Mouse (Mus musculus) neural tube, embryonic 15.5 days (tissue): ENCODE measurements around the gene Psme3. TPM values are rescaled to one million over a fixed set of nuclear protein-coding genes. Genes with fewer than 3 reads are reported as not detected.
"Not testable (repeated sequence)": the region's sequence is repeated elsewhere in the genome, so short reads cannot be mapped to it uniquely, and the experiment has no call there.

Experiments used
- ATAC-seq: fragments of 200-750 bp; cut with Nextera tagmentation; 2 replicates; pipeline ENCODE4 v1.8.0; 2017; ENCODE audit warnings: mild to moderate bottlenecking, moderate TSS enrichment, moderate library complexity; ENCODE audit not compliant: low FRiP score
- H3K27ac ChIP-seq: fragments of 300-500 bp; sonication (generic); replicated peaks from 2 replicates; pipeline ENCODE4 v1.5.1; 2015; ENCODE audit warnings: mild to moderate bottlenecking, inconsistent platforms
- H3K27me3 ChIP-seq: fragments of 300-500 bp; sonication (generic); replicated peaks from 2 replicates; pipeline ENCODE4 v1.6.1; 2015; ENCODE audit warnings: inconsistent platforms
- H3K36me3 ChIP-seq: fragments of 300-500 bp; sonication (generic); 2 replicates; pipeline ENCODE4 v1.6.1; 2015; ENCODE audit warnings: inconsistent platforms
- H3K4me1 ChIP-seq: fragments of 300-500 bp; sonication (generic); 2 replicates; pipeline ENCODE4 v1.6.1; 2015; ENCODE audit warnings: inconsistent platforms
- H3K4me2 ChIP-seq: fragments of 300-500 bp; sonication (generic); 2 replicates; pipeline ENCODE4 v1.6.1; 2015; ENCODE audit warnings: inconsistent platforms, mild to moderate bottlenecking, moderate library complexity
- H3K4me3 ChIP-seq: fragments of 300-500 bp; sonication (generic); replicated peaks from 2 replicates; pipeline ENCODE4 v1.5.1; 2015; ENCODE audit warnings: mild to moderate bottlenecking, inconsistent platforms
- H3K9ac ChIP-seq: fragments of 300-500 bp; sonication (generic); replicated peaks from 2 replicates; pipeline ENCODE4 v1.6.1; 2015; ENCODE audit warnings: mild to moderate bottlenecking, inconsistent platforms
- H3K9me3 ChIP-seq: fragments of 300-500 bp; sonication (generic); replicated peaks from 2 replicates; pipeline ENCODE4 v1.6.1; 2016; ENCODE audit warnings: inconsistent platforms
- WGBS: fragments of 180-500 bp; shearing (Covaris S2); methylation state at CpG from one replicate; pipeline ENCODE4 v1.1.7; 2015; ENCODE audit warnings: mixed read lengths; 5-methylcytosine and 5-hydroxymethylcytosine counted together
- polyA plus RNA-seq: library from polyadenylated mRNA; unstranded; fragments of >200 nt; fragmentation: Nextera tagmentation; extraction: Ambion mirVana; gene quantifications from 2 replicates; pipeline ENCODE4 v1.2.1, GENCODE M21; 2015

Gene Psme3
- polyA plus RNA-seq, 1 experiment from 2014 or later = 108 TPM

- WGBS = 88% methylated on average over 8 of the region's 8 CpGs
- Histone ChIP-seq H3K4me2 (peak overlapping the region; percentile 96), H3K36me3 (peaks cover 24% of the 10 kb centered on the region), H3K9ac (peak overlapping the region; percentile 87), H3K4me3 (peak overlapping the region; percentile 74), H3K27ac (peak overlapping the region; percentile 85), H3K9me3 (no peaks in the 10 kb centered on the region), H3K4me1 (peaks cover 24% of the 10 kb centered on the region), H3K27me3 (no peaks in the 10 kb centered on the region; the same call in 1 of the 2 replicates)
- ATAC-seq = no peak
These were observed 847 bp upstream of the Psme3 start for GRCm38 (mm10) chr11:101315082-101315650.

- peaks cover 24% of the 10 kb centered on the region for H3K4me1 ChIP-seq
- H3K27me3 ChIP-seq = no peaks in the 10 kb centered on the region; the same call in 1 of the 2 replicates
- peak overlapping the region; percentile 87 for H3K9ac ChIP-seq
- WGBS = under 1% methylated on average over 17 of the region's 17 CpGs
- peak overlapping the region; percentile 96 for H3K4me2 ChIP-seq
- peak overlapping the region; percentile 85 for H3K27ac ChIP-seq
- H3K36me3 ChIP-seq = peaks cover 37% of the 10 kb centered on the region
- H3K4me3 ChIP-seq = peak overlapping the region; percentile 74
- no peaks in the 10 kb centered on the region for H3K9me3 ChIP-seq
- peak; percentile 51 for ATAC-seq
These were observed 496 bp downstream of the Psme3 start for GRCm38 (mm10) chr11:101316501-101316917.

GRCm38 (mm10) chr11:101323609-101324008 is 7.6 kb downstream of the Psme3 start:
- ATAC-seq = peak; percentile 53; the same call in 1 of the 2 replicates
- no peak overlapping the region for H3K4me3 ChIP-seq
- H3K9me3 ChIP-seq = no peaks in the 10 kb centered on the region
- H3K4me1 ChIP-seq = 0 out of 2 replicates have a peak, but pooled peaks cover under 1% of the 10 kb centered on the region
- no peaks in the 10 kb centered on the region for H3K27me3 ChIP-seq
- H3K4me2 ChIP-seq = no peak overlapping the region
- WGBS = 11% methylated on average over 4 of the region's 4 CpGs
- H3K9ac ChIP-seq = no peak overlapping the region
- H3K27ac ChIP-seq = no peak overlapping the region
- peaks cover 67% of the 10 kb centered on the region for H3K36me3 ChIP-seq

- Histone ChIP-seq H3K36me3 (peaks cover 56% of the 10 kb centered on the region), H3K27ac (no peak within 1 kb of the TSS), H3K4me2 (no peak within 1 kb of the TSS), H3K27me3 (no peaks in the 10 kb centered on the region), H3K9ac (no peak within 1 kb of the TSS), H3K4me1 (0 out of 2 replicates have a peak, but pooled peaks cover 7% of the 10 kb centered on the region), H3K9me3 (no peaks in the 10 kb centered on the region), H3K4me3 (no peak within 1 kb of the TSS)
- no peak for ATAC-seq
- WGBS = 94% methylated on average over 5 of the region's 5 CpGs
These were observed 8.8 kb downstream of the Psme3 start, which contains the start of gene Aoc2 for GRCm38 (mm10) chr11:101324763-101325162. Aoc2 (plus strand) TSS chr11:101325063.

GRCm38 (mm10) chr11:101325201-101325600 is 9.2 kb downstream of the Psme3 start:
- H3K4me1 ChIP-seq, ATAC-seq, H3K27ac ChIP-seq, H3K27me3 ChIP-seq, H3K4me3 ChIP-seq, H3K9ac ChIP-seq, H3K9me3 ChIP-seq, H3K4me2 ChIP-seq: not testable (repeated sequence)
- 93% methylated on average over 11 of the region's 11 CpGs for WGBS
- peaks cover 52% of the 10 kb centered on the region for H3K36me3 ChIP-seq

GRCm38 (mm10) chr11:101326147-101326546 is 10.1 kb downstream of the Psme3 start:
- no peak overlapping the region for H3K4me3 ChIP-seq
- H3K9ac ChIP-seq = no peak overlapping the region
- no peak overlapping the region for H3K4me2 ChIP-seq
- no peak overlapping the region for H3K27ac ChIP-seq
- 86% methylated on average over 11 of the region's 11 CpGs for WGBS
- no peak for ATAC-seq
- H3K36me3 ChIP-seq = peaks cover 42% of the 10 kb centered on the region
- H3K9me3 ChIP-seq = no peaks in the 10 kb centered on the region
- H3K27me3 ChIP-seq = no peaks in the 10 kb centered on the region
- H3K4me1 ChIP-seq = 0 out of 2 replicates have a peak, but pooled peaks cover 7% of the 10 kb centered on the region

- Histone ChIP-seq H3K27me3 (no peaks in the 10 kb centered on the region), H3K27ac (no peak overlapping the region), H3K4me3 (no peak overlapping the region), H3K36me3 (peaks cover 31% of the 10 kb centered on the region), H3K4me2 (no peak overlapping the region), H3K9me3 (no peaks in the 10 kb centered on the region), H3K9ac (no peak overlapping the region), H3K4me1 (0 out of 2 replicates have a peak, but pooled peaks cover 7% of the 10 kb centered on the region)
- no peak for ATAC-seq
- 49% methylated on average over 3 of the region's 3 CpGs for WGBS
These were observed 11.3 kb downstream of the Psme3 start for GRCm38 (mm10) chr11:101327311-101327710.

- Histone ChIP-seq H3K36me3 (peaks cover 19% of the 10 kb centered on the region), H3K4me2 (no peak overlapping the region), H3K9me3 (no peaks in the 10 kb centered on the region), H3K4me1 (0 out of 2 replicates have a peak, but pooled peaks cover 7% of the 10 kb centered on the region), H3K27me3 (no peaks in the 10 kb centered on the region), H3K9ac (no peak overlapping the region), H3K27ac (0 out of 2 replicates have a peak overlapping the region, but pooled peaks have one; percentile 5), H3K4me3 (no peak overlapping the region)
- ATAC-seq = no peak
- 76% methylated on average over 6 of the region's 6 CpGs for WGBS
These were observed 13.1 kb downstream of the Psme3 start for GRCm38 (mm10) chr11:101328941-101329635.

- ATAC-seq = no peak
- Histone ChIP-seq H3K36me3 (peaks cover 6% of the 10 kb centered on the region), H3K4me2 (no peak within 1 kb of the TSS), H3K4me3 (no peak within 1 kb of the TSS), H3K27me3 (no peaks in the 10 kb centered on the region), H3K27ac (no peak within 1 kb of the TSS), H3K9ac (no peak within 1 kb of the TSS), H3K9me3 (no peaks in the 10 kb centered on the region), H3K4me1 (0 out of 2 replicates have a peak, but pooled peaks cover 7% of the 10 kb centered on the region)
- 71% methylated on average over 7 of the region's 7 CpGs for WGBS
These were observed 14.4 kb downstream of the Psme3 start, which contains the start of gene Aoc3 for GRCm38 (mm10) chr11:101330371-101330924. Aoc3 (plus strand) TSS chr11:101330605.

GRCm38 (mm10) chr11:101330961-101331360 is 14.9 kb downstream of the Psme3 start:
- H3K4me2 ChIP-seq, H3K9me3 ChIP-seq, H3K4me3 ChIP-seq, H3K27me3 ChIP-seq, H3K4me1 ChIP-seq, H3K27ac ChIP-seq, H3K36me3 ChIP-seq, ATAC-seq, H3K9ac ChIP-seq: not testable (repeated sequence)
- WGBS = 86% methylated on average over 6 of the region's 6 CpGs

GRCm38 (mm10) chr11:101332537-101332936 is 16.5 kb downstream of the Psme3 start:
- H3K9me3 ChIP-seq = no peaks in the 10 kb centered on the region
- H3K36me3 ChIP-seq = no peaks in the 10 kb centered on the region
- no peaks in the 10 kb centered on the region for H3K27me3 ChIP-seq
- peaks cover 11% of the 10 kb centered on the region for H3K4me1 ChIP-seq
- WGBS = 90% methylated on average over 3 of the region's 3 CpGs
- no peak overlapping the region for H3K4me3 ChIP-seq
- H3K4me2 ChIP-seq = no peak overlapping the region
- no peak overlapping the region for H3K27ac ChIP-seq
- H3K9ac ChIP-seq = no peak overlapping the region
- ATAC-seq = no peak
